Mouse (Mus musculus): ENCODE measurements around the gene Hipk2.

Gene Hipk2

GRCm38 (mm10) chr6:38649545-38649944 is 226.4 kb downstream of the Hipk2 start:
- DNase-seq (ENCODE audit: low read depth, low spot score), result peak; percentile 79
